Mouse (Mus musculus): ENCODE results near the gene Tjp1.

DNA sequence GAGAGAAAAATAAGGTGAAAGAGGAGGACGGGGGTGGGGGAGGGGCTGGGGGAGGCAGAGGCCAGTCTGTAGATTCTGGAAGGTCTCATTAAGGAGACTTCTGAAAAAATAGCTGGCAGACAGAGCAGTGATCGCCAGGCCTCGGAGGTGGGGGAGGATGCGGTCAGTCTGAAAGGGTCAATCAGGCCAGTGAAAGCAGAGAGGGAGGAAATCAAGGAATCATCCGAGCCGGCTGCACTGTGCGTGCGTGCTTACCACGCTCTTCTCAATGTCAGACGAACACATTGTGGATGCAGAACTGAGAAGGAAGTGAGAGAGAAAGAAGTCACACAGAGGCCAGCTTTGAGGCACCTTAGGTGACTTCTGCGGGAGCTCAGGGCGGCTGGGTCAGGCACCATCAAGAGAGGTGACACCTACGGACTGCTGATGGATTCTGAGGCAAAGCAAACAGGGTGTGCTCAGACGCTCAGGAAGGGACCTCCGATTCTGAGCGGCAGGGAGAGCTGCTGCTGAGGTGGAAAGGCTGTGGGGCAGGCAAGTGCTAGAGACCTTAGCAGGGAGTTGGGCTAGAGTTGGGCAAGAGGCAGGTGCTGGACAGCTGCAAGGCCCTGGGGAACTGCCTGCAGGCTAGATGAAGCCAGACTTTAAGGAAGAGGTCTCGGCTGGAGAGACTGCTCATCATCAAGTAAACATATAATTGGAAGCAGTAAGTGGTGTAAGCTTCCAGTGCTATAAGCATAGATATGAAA lies 133.7 kb downstream of the Tjp1 start:
- TF ChIP-seq CTCF (IDR thresholded peaks at IDR 0.05; ENCODE audit: control insufficient read depth, insufficient read depth, insufficient read length): no peak
- no peak for TF ChIP-seq FOSL1 (IDR thresholded peaks at IDR 0.05; ENCODE audit: insufficient read depth, low read length, poor library complexity, severe bottlenecking)
- no peak for TF ChIP-seq USF1 (IDR thresholded peaks at IDR 0.05; ENCODE audit: low read depth)
- no peak for TF ChIP-seq MYOD1 (IDR thresholded peaks at IDR 0.05; ENCODE audit: control insufficient read depth, insufficient read length, low read depth)
- TF ChIP-seq MAX (IDR thresholded peaks at IDR 0.05): no peak
- TF ChIP-seq CEBPB (IDR thresholded peaks at IDR 0.05; ENCODE audit: low read depth): no peak
